Mouse (Mus musculus) gastrocnemius, postnatal 25 days (tissue): Measurements from ENCODE around the gene Cep83. TPM values are rescaled to one million over a fixed set of nuclear protein-coding genes. Genes with fewer than 3 reads are reported as not detected.

ENCODE experiments used
- DNase-seq: peaks from one replicate; pipeline ENCODE4 v3.0.0; 2022
- total RNA-seq, 2 experiments: library from RNA; stranded (reverse); gene quantifications; 1 replicate in 1 of 2; 2 replicates in 1 of 2; pipeline ENCODE4 v1.2.3; 2021

The Cep83 gene
- total RNA-seq, 2 experiments from 2014 or later, result 16.4 to 17.3 TPM

DNA sequence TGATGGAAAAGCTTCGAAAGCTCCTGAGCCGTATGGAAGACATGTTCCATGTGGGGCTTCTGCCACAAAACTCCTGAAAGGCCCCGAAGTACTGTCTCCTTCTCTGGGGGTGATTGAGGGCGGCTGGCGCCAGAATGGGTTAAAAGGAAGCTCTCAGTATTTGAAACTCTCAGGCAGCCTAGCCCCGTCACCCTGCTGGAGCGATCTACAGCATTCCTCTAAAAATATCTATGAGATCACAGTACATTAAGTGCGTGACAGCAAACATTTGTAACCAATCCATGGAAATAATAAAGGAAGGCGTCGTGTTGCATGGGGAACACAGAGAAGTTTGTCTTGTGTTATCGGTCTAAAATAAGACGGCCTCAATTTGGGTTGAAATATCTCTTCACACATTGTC lies 138.0 kb downstream of the Cep83 start:
- no peak for DNase-seq

DNA sequence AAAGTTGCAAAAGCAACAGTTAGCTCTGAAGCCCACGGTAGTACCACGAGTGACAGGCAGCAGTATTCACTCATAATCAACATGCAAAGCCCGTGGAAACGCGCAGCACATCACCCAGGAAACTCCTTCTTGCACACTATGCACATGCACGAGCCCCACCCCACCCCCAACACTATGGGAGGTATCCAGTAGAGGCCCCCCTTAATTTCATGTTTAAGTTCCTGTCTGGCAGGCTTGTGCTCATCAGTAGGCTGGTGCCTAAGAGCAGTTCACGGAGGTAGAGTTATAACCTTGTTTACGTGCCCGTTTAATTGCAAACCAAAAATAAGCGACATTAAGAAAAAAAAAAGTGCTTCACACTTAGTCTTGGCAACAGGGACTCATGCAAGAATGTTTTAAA lies 138.9 kb downstream of the Cep83 start:
- DNase-seq, result no peak

DNA sequence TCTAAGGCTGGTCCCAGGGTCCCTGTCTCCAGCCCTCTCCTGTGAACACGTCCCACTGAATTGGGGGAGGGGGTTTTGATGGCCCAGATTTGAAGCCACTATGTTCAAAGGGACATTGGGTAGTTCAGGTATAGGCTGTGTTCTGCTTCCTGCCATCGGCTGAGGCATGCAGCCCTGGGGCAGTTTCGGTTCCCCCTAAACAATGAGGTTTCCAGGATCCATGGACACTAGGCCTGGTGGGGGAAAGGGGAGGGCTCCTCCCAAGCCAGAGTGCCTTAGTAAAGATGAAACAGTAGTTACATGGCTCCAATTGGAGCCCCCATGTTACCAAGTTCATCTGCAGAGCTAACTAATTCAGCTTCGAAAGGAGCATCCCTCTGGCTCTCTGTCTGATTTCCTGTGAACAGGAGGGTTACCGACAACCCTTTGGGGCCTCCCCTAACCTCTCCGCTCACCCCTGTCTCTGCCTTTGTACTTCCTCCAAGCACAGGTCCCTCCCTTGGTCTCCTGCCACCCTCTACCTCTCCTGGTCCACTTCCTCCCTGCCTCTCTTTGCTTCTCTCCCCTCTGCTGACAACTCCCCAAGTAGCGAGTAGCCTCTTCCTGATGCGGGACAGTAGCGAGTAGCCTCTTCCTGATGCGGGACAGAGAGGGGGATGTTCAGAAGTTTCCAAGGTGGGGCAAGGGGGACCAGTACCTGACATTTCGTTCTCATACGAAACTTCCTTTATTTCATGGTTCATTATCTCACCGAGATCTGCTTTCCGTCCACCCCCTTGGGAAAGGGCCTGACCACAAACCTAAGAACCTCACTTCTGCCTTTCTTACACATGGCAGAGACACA lies 139.7 kb downstream of the Cep83 start:
- DNase-seq, result no peak

DNA sequence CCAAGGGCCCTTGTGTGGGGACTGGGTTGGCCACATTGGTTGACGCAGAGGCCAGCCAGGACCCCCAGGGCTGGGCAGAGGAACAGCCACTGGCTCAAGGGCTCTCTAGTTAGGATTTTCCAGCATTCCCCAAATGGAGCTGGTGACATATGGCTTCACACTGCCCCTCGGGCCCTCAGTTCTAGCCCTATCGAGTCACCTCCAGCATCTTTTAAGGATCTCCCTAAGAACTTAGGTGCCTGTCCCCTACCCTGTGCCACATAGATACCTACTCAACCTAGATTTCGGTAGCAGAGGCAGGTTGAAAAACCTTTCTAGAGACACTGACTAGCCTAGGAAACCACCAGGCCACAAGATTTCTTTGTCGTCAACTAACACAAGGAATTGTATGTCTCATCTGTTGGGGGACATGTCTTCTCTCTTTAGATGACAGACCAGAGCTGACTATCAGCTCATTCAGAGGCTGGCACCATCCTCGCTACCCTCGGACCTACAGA lies 140.3 kb downstream of the Cep83 start:
- DNase-seq, result no peak

DNA sequence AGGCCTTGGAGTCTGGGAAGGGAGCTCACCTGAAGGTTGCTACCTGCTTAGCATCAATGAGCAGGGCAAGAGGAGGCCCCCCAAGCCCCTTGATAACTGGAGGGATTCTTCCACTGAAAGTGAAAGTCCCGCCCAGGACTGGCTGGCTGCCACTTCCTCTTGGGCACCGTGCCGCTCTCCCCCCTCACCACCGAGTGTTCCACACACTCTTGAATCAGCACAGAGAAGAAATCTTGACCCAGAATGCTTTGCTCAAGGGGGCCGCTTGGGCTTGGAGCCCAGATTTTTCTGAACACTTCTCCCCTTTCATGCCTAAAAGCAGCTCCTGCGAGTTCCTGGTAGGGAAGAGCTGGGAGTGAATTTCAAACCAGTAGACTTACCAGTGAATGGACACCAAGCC lies 141.0 kb downstream of the Cep83 start:
- DNase-seq, result peak; percentile 72

DNA sequence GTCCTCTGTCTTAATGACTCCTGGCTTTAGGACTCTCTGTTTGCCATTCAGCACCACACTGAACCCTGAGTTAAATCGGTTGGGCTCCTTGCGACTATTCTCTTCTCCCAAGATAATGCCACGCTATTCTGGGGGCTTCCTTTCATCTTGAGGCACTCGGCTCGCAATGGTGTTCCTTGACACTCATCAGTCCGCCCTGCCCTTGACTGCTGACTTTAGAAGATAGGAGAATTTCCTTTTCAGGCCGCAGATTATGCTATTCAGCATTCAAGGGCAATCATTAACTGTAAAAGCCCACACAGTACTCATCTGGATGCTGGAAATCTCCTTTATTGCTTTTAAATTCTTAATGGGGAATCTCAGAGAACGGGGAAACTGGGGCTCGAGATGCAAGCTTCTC lies 147.4 kb downstream of the Cep83 start:
- DNase-seq, result no peak
